Mouse (Mus musculus): ENCODE data around the gene Lmtk3. TPM values are rescaled to one million over a fixed set of nuclear protein-coding genes. Genes with fewer than 3 reads are reported as not detected.

The Lmtk3 gene
- total RNA-seq, 2 experiments from 2014 or later, result 229 to 237 TPM

DNA sequence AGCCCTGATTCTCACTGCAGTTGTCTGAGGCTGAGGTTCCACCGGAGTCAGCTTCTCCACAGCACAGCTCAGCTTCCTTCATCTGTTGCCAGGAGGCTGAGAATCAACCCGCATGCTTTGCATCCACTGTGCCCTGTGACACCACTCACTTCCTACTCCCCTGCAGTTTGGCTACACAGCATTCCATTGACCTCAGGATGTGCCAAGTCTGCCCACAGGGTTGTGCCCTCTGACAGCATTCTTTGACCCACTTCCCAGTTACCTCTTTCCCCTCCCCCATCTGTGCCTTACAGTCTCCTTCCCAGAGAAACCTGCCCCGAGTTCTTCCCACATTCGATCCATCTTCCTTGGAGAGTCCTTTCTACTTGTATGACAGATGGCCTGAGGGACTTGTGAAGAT lies 1.3 kb upstream of the Lmtk3 start:
- DNase-seq (ENCODE audit: low spot score in 2 of 2), result no peak

DNA sequence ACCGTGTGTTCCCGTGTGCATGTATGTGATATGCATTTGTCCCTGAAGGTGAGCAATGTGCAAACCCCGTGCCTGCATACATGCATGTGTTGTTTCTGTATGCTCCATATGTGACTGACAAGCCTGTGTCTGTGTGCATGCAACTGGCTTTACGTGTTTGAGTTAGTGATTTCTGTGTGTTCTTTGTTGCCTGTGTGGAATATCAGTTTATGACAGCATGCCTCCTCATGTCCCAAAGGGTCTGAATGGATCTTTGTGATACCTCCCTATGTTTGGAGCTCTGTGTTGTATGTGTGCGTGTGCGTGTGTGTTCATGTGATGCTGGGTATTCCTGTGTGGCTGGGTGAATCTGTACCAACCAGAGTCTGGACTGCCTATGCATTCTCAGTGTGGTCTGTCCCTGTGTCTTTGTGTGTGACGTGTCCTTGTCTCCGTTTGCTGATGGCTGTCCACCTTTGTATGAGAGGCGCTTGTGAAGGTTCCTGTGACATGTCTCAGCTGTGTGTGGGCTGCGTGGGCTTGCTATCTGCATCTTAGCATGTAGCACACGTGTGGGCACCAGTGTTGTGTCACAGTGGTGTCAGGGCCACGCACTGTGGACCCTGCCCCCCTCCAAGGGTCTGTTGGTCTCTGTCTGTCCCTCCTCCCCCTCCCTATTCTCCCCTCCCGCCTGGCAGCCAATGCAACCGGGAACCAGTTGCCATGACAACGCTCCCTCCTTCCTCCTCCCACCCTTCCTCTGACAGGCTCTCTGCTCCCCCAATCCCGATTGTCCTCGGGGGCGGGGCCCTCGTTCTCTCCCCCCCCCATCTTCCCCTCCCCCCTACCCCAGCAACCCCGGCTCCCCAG lies 1.2 kb downstream of the Lmtk3 start, which contains the start of gene Sult2b1:
TSS of gene Sult2b1 (minus strand) at position 146 of the 849 bp plus-strand sequence.
- peak; percentile 93 to 94 for DNase-seq (ENCODE audit: low spot score in 2 of 2)

DNA sequence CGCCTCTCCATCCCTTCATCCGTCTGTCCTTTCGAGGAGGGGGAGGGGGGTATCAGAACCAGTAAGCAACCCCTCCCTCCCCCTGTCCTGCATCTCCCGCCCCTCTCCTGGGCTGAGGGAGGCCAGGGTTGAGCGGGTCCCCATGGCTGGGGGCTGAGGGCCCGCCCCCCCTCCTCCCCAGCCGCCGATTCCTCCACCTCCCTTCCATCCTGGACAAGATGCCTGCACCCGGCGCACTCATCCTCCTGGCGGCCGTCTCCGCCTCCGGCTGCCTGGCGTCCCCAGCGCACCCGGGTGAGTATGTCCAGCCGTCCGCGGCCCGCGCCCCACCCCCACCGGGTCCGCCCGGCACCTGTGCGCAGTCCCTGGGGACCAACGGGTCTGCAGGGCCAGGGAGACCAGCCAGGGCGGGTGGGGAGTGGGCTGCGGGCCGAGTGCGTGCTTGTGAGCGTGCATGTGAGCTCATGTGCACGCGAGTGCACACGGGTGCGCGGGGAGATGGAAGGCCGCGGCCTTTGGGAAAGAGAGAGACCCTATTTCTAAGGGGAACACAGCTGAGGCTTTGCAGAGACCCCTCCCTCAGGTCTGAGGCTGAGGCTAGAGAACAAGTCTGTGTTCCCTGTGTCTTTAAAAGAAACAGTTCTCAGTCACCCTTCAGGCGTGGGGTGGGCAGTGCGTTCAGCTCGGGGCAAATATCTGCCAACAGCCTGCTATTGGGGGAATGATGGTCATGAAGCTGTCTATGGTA lies 2.0 kb downstream of the Lmtk3 start:
- peak; percentile 40 to 62 for DNase-seq (ENCODE audit: low spot score in 2 of 2)

DNA sequence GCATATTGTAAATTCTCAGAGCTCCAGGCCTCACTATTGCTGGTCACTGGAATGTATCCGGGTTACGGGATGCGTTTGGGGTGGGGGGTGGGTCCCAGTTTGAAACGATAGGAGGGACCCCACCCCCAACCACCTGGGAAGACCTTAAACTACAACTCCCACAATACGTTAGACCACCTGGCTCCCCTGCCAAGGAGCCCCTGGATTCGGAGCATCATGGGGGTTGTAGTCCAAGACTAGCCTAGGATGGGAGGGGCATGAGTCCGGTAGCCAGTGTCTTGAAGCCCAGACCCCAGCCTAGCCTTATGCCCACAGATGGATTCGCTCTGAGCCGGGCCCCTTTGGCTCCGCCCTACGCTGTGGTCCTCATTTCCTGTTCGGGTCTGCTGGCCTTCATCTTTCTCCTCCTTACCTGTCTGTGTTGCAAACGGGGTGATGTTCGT lies 2.6 kb downstream of the Lmtk3 start:
- peak in 1 of 2 experiments; percentile 27 for DNase-seq (ENCODE audit: low spot score in 2 of 2)

DNA sequence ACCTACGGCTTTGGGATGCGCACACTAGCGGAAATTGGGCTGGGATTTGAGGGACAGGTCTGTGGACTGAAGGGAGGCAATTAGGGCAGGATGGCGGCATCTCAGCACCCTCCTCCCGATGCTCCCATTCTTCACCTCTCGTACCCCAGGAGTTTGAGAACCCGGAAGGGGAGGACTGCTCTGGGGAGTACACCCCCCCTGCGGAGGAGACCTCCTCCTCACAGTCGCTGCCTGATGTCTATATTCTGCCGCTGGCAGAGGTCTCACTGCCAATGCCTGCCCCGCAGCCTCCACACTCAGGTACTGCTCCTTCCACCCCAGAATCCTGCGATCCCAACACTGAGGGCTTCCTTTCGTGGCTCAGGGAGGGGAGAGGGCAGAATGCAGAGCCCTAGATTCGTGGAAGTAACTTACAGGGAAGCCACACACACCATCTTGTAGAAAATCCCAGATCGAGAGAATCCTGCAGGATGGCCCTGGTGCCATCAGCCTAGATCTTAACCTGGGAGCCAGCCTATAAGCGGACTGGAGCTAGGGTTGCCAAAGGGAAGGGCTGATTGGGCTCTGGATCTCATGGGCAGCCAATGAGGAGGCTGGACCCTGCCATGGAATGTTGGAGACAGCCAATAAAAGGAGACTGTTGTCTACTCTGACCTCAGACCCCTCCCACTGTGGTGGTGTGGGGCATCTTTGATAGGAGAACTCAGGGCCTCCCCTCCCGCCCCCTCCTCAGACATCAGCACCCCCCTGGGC lies 3.3 kb downstream of the Lmtk3 start:
- peak in 1 of 2 experiments; percentile 53 for DNase-seq (ENCODE audit: low spot score in 2 of 2)

DNA sequence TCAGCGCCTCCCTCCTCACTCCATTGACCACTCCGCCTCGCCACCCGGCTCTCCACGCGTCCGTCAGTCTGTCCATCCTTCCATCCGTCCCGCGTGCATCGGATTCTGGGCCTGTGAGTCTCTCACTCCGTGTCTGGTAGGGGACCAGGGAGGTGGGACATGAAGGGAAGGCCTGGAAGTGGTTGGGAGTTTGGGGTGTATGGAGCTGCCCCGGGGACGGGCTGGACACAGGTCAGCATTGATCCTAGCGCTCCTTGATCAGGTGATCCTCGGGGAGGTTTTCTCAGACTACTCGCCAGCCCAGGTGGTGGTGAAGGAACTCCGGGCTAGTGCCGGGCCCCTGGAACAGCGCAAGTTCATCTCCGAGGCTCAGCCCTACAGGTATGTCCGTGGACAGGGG lies 4.1 kb downstream of the Lmtk3 start:
- DNase-seq (ENCODE audit: low spot score in 2 of 2), result no peak

DNA sequence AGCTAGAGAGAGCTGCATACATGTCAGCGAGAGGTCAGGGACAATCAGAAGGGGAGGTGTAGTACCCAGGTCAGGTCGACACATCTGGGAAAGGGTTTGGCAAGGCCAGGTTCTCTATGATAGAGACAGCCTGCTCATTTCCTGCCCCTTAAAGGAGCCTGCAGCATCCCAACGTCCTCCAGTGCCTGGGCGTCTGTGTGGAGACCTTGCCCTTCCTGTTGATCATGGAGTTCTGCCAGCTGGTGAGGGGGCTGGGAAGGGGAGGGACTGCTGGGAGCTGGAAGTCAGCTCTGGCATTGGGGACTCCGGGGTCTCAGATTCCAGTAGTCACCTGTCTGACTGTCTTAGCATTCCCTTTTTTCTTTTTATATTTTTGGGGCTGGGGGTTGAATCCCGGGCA lies 7.2 kb downstream of the Lmtk3 start:
- no peak for DNase-seq (ENCODE audit: low spot score in 2 of 2)

DNA sequence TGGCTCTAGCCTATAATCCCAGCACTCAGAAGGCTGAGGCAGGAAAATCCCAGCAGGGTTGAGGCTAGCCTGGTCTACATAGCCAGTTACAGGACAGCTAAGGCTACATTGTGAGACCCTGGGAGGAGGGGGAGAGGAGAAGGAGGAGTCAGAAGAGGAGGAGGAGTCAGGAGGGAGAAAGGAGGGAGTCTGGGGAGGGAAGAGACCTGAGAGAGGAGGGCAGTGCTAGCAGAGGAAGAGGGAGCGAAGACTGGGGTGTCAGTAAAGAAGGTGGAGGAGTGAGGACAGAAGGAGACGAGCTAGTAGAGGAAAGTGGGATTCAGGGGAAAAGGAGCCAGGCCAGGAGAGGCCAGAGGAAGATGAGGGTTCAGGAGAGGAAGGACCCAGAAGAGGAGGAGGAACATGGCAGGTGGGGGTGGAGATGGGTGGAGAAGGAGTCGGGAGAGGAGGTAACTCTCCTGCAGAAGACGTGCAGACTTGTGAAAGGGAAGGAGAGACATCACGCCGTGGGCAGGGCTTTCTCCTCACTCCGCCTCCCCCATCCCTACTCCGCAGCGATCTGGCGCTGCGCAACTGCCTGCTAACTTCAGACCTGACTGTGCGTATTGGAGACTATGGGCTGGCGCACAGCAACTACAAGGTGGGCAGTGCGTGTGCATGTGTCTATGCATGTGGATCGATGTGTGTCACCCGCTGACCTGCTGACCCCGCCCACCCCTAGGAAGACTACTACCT lies 8.4 kb downstream of the Lmtk3 start:
- DNase-seq (ENCODE audit: low spot score in 2 of 2), result no peak

DNA sequence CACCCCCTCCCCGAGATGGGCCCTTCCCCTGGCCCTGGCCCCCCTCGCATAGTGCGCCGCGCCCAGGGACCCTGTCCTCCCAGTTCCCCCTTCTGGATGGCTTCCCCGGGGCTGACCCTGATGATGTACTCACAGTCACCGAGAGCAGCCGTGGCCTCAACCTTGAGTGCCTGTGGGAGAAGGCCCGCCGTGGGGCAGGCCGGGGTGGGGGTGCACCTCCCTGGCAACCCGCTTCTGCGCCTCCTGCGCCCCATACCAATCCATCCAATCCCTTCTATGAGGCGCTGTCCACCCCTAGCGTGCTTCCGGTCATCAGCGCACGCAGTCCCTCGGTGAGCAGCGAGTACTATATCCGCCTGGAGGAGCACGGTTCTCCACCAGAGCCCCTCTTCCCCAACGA lies 9.7 kb downstream of the Lmtk3 start:
- no peak for DNase-seq (ENCODE audit: low spot score in 2 of 2)

DNA sequence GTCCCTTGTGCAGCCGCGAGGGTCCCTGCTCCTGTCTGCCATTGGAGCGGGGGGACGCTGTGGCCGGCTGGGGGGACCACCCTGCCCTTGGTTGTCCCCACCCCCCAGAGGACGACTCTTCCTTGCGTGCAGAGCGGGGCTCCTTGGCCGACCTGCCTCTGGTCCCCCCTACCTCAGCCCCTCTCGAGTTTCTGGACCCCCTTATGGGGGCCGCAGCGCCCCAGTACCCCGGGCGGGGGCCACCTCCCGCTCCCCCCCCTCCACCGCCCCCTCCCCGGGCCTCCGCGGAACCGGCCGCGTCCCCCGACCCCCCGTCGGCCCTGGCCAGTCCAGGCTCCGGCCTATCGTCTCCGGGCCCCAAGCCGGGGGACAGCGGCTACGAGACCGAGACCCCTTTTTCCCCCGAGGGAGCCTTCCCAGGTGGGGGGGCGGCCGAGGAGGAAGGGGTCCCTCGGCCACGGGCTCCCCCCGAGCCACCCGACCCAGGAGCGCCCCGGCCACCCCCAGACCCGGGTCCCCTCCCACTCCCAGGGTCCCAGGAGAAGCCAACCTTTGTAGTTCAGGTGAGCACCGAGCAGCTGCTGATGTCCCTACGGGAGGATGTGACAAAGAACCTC lies 10.5 kb downstream of the Lmtk3 start:
- no peak for DNase-seq (ENCODE audit: low spot score in 2 of 2)

DNA sequence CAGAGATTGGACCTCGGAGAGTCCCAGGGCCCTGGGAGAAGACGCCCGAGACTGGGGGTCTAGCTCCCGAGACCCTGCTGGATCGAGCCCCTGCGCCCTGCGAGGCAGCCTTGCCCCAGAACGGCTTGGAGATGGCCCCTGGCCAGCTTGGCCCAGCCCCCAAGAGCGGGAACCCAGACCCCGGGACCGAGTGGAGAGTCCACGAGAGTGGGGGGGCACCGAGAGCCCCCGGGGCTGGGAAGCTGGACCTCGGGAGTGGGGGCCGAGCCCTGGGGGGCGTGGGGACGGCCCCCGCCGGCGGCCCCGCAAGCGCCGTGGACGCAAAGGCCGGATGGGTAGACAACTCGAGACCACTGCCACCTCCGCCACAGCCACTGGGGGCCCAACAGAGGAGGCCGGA lies 11.4 kb downstream of the Lmtk3 start:
- DNase-seq (ENCODE audit: low spot score in 2 of 2), result no peak

DNA sequence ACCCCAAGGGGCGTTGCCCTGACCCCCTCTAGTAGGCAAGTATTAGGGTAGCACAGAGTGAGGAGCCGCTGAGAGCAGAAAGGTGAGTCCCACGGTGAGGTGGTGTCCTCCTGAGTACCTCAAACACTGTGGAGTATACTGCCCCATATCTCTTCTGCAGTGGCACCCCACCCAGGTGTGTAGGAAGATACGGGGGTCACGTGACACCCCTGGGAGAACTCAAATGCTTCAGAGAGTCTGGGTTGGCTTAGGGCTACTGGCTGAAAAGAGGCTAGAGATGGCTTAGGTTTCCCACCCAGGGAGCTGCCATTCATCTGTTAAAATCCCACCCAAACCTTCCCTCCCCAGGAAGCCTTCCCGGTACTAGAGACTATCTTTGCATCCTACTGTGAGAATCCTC lies 13.4 kb downstream of the Lmtk3 start:
- DNase-seq (ENCODE audit: low spot score in 2 of 2), result no peak

DNA sequence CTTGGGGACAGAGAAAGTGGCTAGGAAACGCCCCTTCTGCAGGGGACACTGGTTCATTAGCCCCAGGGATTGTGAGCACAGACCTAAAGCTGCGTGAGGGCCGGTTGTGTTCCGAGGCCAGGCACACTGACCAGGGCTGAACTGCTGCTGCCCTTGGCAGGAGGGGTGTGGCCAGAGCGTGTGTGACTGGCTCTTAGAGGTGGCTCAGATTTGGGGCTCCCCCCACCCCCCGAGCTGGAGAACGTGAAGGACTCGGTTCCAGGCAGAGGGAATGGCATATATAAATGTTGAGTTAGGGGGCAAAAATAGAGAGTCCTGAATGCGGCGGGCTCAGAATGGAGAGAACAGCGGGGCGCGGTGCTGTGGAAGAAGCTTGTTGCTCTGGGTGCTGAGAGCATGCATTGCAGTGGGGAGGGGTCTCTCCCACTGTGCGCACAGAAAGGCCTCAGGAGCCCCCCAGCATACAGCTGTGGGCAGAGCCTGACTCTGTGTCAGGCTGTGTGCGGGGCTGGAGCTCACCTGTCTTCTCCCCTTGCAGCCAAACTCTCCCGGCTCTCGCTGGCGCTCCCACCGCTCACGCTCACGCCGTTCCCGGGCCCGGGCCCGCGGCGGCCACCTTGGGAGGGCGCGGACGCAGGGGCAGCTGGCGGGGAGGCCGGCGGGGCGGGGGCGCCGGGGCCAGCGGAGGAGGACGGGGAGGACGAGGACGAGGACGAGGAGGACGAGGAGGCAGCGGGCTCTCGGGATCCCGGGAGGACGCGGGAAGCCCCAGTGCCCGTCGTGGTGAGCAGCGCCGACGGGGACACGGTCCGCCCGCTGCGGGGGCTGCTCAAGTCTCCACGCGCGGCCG lies 14.3 kb downstream of the Lmtk3 start:
- no peak for DNase-seq (ENCODE audit: low spot score in 2 of 2)

DNA sequence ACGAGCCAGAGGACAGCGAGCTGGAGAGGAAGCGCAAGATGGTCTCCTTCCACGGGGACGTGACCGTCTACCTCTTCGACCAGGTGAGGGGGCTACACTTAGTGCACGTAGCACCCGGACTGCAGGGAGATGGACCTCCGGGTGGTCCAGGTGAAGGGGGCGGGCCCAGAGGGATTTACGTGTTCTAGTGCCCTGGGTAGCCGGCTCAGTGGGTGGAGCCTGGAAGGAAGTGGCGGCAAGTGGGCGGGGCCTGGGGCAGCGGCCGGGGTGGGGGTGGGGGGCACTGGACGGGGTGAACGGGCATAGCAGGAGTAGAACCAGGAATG lies 14.9 kb downstream of the Lmtk3 start:
- DNase-seq (ENCODE audit: low spot score in 2 of 2), result no peak

DNA sequence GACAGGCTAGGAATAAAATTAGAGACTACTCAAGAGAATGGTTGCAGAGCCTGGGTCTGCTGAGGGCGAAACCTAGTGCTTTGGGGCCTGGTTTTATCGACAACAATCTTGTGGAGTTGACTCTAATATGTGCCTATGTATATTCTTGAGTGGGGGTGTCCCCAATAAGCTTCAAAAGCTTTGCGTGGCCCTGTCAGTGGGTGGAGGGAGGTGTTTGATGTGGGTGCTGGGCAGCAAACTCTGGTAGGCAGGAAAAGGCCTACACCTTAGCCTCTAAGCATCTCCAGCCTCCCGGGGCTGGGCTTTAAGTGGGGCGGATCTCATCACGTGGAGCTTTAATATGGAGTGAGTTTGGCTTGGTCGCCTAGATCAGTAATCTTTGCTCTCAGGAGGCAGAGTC lies 15.4 kb downstream of the Lmtk3 start:
- DNase-seq (ENCODE audit: low spot score in 2 of 2), result no peak

DNA sequence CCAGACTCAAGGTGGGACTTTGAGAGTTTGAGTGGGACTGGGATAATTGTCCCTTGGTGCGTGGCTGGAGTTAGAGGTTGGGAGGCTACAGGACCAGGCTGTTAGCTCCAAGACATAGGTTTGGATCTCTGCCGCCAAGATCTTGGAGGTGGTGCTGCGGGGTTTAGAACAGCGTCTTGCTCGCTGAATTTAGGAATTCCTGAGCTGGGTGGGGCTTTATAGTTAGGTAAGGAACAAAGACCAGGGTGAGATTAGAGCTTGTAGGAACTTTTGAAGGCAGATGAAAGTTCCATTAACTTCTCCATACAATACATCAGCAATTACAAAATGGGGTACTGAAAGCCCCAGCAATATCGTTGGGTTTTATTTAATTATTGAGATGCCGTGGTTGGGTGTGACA lies 16.5 kb downstream of the Lmtk3 start:
- no peak for DNase-seq (ENCODE audit: low spot score in 2 of 2)

DNA sequence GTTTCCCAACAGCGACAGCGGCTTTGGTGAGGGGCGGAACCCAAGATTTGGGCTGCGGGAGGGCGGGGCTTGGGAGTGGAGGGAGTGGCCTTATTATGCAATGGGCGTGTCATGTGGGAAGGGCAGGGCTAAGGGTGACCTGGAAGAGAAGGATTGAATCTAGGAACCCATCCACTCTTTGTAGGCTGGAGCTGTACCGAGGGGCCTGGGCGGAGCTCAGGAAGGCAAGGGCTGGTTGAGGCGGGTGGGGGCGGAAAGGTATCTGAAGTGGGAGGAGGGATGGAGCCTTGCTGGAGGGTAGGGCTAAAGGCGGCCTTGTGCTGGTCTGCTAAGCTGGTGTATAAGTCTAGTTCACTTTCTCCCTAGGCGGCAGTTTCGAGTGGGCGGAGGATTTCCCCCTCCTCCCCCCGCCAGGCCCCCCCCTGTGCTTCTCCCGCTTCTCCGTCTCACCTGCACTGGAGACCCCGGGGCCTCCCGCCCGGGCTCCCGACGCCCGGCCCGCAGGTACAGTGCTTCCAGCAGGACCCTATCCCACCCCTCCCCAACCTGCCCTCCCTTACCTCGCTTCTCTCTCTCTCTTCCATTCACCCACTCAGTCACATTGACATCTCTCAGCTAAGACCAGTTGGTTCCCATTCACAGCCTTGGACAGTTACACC lies 17.1 kb downstream of the Lmtk3 start:
- DNase-seq (ENCODE audit: low spot score in 2 of 2), result no peak

DNA sequence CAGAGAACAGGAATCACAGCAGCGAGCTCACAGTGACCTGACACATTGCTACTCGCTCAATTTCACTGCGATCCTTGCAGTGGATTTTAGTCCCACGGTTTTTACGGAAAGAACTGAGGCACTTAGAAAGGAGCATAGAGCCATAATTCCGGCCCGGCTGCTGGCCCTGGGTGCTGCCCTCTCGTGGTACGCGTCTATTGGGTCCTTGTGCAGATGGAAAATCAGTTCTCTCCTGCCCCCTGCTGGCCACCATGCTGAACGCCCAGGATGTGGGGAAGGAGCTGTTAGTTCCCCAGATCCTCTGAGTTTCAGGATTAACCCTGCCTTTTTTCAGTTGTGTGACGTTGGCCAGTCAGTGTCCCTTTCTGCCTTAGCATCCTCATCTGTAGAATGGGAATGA lies 17.8 kb downstream of the Lmtk3 start:
- DNase-seq (ENCODE audit: low spot score in 2 of 2), result peak; percentile 94 to 97

DNA sequence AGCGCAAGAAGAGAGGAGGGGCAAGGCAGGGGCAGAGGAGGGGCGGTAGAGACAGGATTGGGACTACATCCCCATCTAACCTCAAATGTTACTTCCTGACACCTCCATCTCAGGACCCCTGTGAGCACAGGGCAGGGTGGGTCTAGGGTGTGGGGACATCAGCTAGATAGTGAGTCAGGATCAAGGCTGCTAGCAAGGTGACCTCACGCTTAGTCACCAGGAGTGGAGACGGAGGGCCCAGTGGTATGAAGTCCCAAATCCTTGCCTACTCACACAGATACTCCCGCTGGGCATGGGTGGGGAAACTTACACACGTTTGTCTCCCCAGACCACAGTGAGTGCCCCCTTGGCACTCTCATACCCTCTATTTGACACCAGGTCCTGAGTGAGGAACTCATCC lies 19.0 kb downstream of the Lmtk3 start:
- no peak for DNase-seq (ENCODE audit: low spot score in 2 of 2)
